Mouse (Mus musculus): ENCODE measurements around the gene Esrra.

DNA sequence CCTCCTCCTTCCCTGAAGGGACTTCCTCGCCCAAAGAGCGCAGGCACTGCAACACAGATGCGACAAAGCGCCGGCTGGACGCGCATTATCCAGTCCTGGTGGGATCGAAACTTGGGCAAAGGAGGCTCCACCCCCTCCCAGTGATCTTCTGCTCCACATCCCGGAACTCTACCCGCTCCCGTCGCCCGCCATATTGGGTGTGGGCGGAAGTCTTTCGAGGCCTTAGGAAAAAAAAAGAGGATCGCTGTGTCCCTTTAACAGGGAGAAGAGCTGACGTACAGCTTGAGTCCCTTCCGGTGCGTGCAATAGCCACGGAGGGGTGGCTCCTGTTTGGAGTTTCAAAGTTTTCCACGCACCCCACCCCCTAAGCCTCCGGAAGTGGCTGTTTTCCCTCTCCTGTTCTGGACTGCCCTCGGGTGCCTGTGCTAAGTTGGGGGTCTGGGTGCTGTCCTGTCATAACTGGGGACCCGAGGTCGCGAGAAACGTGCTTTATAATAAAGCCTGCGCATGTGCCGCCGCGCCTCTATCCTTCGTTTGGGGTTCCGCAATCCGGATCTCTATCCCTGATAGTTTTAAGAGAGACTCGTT is 29.9 kb upstream of the Esrra start:
- no peak for TF ChIP-seq CTCF (IDR thresholded peaks at IDR 0.05; ENCODE audit: borderline replicate concordance, insufficient read depth, low read depth, low read length)
- TF ChIP-seq POLR2A (IDR thresholded peaks at IDR 0.05; ENCODE audit: borderline replicate concordance, insufficient read depth, low read length) = peak; percentile 70; the same call in 1 of the 2 replicates

Measured in cerebellum, adult 2 months (tissue).